Mouse (Mus musculus): ENCODE measurements around the gene Dph1.

DNA sequence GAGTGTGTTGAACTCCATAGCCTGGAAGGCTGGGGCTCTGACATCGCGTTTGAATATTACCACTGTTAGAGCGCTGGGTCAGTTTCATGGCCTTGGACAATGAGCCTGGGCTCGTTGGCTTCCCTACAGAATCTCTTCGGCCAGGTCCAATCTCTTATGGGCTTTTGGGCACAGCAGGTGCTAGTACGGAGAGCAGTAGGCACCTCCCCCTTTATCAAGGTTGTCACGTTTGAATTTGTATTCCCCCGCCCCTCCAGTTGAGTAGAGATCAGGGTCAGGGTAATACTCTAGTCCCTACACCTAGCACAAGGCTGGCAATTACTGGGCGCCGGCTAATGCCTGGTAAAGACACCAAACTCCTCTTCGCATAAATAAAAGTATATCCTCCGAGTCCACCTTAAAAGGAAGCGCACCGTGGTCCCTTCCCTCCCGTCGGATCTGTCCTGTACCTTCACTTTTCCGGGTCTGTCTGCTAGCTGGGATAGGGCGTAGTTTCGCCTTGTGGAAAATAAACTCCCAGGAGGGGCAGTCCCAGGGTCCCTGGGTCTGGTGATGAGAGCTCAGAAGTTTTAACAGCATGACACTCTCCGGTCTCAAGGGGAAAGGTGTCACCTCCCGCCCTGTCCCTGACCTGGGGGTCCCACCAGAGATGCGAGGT is 1.2 kb downstream of the Dph1 start:
- TF ChIP-seq CTCF (IDR thresholded peaks at IDR 0.05; ENCODE audit: insufficient read depth, low read length) (no peak), POLR2A (IDR thresholded peaks at IDR 0.05; ENCODE audit: borderline replicate concordance, extremely low read depth, low read depth, low read length) (no peak)
